Mouse (Mus musculus) central nervous system, embryonic 14 days (tissue): ENCODE data around the gene Sec11a. TPM values are rescaled to one million over a fixed set of nuclear protein-coding genes. Genes with fewer than 3 reads are reported as not detected.

ENCODE experiments used
- polyA plus RNA-seq: library from polyadenylated mRNA; depleted of rRNA; stranded (reverse); fragments of >200 nt; gene quantifications from 2 replicates; pipeline ENCODE4 v1.2.3, GENCODE M21; 2012; rRNA removed

Sec11a gene
- 113 and 135 TPM in 2 replicates for polyA plus RNA-seq

DNA sequence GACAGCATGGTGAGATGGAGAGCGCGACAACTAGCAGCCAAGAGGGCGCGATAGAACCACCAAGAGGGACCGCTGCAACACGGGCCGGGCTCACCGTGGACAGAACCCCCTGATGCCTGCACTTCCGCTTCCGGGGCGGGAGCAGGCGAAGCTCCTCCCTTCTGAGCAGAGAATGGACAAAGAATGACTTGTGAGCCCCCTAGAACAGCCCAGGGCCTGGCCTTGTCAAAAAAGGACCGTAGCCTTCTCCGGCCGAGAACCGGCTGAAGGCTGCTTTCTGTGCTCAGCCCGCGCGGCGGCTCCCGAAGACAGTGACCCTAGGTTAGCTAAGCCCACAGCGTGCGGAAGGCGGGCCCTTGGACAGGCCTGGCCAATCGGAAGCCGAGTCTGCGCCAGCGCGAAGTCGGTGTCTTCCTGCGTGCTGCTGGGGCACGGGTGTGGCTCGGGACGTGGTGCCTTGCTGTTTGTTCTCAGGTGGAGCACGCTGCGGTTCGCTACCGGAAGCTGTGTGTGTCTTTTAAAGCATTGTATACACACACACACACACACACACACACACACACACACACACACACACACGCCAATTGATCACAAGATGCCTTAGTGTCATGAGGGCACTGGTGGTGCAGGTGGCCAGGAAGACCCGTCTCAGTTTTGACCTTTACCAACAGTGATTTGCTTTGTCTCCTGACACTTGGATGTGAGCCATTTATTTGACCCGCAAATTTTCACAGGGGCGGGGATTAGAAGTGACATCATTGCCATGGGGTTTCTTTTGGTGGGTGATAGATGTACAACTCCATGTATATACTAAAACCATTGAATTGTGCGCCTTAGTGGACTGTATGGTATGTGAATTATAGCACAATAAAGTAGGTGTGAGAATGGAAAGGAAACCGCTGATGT is at the start of gene Sec11a:
Gene Sec11a, minus strand, starts transcription at position 336 of the 906 bp plus-strand sequence.

DNA sequence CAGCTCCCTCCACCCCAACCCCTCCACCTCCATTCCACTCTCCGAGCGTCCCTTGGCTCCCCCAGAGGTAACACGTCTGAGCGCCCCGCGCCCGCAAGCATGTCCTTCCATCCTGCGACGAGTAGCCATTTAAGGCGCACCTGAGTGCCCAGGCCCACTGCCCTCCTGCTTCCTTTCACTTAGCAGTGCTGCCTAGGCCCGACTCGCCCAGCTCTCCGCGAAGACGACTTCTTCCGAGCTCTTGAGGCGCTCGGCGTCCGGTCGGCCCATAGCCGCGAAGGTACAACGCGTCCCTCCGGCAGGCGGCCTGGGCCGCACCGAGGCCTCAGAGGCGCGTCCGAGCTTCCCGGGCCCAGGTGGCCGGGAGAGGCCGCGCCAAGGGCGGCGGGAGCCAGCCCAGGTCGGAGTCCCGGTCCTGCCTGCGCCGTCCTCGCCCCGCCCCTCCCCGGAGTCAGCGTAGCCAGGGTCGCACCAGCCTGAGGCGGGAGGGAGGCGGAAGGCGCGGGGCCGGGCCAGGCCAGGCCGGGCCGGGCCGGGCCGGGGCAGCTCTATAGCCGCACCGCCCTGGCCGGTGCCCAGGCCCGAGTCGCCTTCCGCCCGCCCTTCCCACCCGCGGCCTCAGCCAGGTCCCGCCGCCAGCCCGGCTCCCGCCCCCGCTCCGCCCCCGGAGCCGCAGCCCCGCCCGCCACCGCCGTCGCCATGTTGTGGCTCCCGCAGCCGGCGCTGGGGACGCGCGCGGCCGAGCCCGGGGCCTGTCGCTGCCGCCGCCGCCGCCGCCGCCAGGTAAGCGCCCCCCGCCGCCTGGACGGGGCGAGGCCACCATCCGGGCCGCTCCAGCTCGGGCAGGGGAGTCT is 45.6 kb upstream of the Sec11a start, which contains the start of gene Zfp592:
Gene Zfp592, plus strand, starts transcription at position 702 of the 854 bp plus-strand sequence.

DNA sequence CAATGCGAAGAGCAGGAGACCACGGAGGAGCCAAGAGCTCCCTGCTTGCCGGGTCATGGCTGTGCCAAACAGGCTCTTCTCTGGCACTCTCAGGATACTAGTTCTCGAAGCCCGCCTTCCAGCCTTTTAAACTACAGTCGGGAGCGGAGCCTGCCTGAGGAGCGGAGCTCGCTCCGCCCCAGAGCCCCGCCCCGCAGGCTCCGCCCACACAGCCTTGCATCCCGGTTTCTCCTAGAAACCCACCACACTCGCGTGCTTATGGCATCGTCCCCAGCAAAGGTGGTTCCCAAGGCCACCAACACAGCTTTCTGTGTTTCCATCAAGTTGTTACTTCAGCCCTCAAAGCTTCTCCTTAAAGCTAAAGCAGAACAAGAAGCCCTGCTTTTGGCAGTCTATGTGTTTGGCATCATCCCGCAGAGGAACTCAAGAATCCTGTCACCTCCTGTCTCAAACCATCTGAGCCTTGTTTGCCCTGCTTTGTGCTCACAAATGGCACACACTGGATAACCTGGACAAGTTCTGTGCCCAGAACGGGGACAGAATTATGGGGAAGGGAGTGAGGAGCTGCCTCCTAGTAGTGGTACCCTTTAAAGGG is 42.6 kb downstream of the Sec11a start, which contains the start of gene Nmb:
Gene Nmb, minus strand, starts transcription at position 156 of the 595 bp plus-strand sequence.

DNA sequence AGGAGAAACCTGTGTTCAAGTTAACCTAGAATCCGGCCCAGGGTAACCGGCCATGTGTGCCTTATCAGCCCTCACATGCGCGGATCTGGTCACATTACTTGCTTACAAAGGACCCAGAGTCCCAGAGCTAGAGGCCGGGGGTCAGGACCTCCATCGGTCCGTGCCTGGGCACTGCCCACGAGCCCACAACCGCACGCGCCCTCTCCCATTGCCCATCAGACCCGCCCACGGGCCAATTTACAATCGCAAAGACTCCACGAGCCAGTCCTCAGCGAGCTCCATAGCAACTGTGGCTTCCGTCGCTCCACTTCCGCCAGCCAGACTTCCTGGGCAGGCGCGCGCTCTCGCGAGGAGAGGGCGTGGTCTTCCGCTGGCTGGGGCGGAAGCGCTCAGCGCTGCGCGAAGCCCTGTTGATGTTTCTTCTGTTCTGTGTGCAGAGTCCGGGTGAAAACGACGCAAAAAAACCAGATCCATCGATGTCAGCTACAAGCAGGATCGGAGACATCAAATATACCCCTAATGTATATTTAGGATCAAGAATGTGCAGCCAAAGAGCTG is 46.6 kb downstream of the Sec11a start, which contains the start of gene Wdr73:
Gene Wdr73, minus strand, starts transcription at position 326 of the 558 bp plus-strand sequence.

GRCm38 (mm10) chr7:80860729-80861274 is 86.8 kb downstream of the Sec11a start, which contains the start of gene Zscan2:
TSS of gene Zscan2 (plus strand) at chr7:80860920.

Other genes starting within 250 kb of the Sec11a start
- gene Iqgap1, start 121.8 kb downstream of the Sec11a start, polyA plus RNA-seq: 24.8 and 30.0 TPM in 2 replicates
- gene Zscan2, start 86.9 kb downstream of the Sec11a start, polyA plus RNA-seq: 36.5 and 36.8 TPM in 2 replicates
- 32.5 and 33.7 TPM in 2 replicates for gene Wdr73, start 46.5 kb downstream of the Sec11a start, polyA plus RNA-seq
- gene Nmb, start 42.7 kb downstream of the Sec11a start, polyA plus RNA-seq: 11.1 and 13.0 TPM in 2 replicates
- 19.0 and 20.7 TPM in 2 replicates for gene Zfp592, start 45.9 kb upstream of the Sec11a start, polyA plus RNA-seq
- 0.07 and 0.53 TPM in 2 replicates for gene Alpk3, start 109.8 kb upstream of the Sec11a start, polyA plus RNA-seq
- 0.04 and 0.09 TPM in 2 replicates for gene Slc28a1, start 167.0 kb upstream of the Sec11a start, polyA plus RNA-seq